Mouse (Mus musculus) spleen, embryonic (tissue): ENCODE measurements around the gene Tada2a.

Experiments used
- CTCF ChIA-PET: fragments of 350-600 bp; sonication (Branson Sonifier 250); formaldehyde crosslinking; loops from one replicate; lab custom pipeline; 2022; lab: Charles Lee

The Tada2a gene

DNA sequence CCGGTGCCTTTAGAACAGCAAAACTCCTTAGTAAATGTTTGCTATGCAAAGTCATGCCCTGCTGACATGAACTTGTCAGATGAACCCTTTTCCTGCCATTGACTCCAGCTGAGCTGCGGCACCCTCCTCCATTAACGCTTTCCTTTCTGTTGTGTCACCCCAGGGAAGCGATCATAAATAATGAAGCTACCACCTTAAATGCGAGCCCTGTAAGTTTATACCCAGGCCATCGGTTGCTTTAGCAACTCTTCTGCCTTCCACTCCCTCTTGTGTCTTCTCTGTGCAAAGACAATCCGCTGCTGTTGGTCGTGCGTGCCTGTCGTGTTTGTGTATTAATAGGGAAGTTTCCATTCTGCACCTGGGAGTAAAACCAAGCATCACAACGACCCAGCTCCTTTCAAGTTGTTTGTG, 63.3 kb downstream of the Tada2a start:
- CTCF ChIA-PET: no interaction called here

DNA sequence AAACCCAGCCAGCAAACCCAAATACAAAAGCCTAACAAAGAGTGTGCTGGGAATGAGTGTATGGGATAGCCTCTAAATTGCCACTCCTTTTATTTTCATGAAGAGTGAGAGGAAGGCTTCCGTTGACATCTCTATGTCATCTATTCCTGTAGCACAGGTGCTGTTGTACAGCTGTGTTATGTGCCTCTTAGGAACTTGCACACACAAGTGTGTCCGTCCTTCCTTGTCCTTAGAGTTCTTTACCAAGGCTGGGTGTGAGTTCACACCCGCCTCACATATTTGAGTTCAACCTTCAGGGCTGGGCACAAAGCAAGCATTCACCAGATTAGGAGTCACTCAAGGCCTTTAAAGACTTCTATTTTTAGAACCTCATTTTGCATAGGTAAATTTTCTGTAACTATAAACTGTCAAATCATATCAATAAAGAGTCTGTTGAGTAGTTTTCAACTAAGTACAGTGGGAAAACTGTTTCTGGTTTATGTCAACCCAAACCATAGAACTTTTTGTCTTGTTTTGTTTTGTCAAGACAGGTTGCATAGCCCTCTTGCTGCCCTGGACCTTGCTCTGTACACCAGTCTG, 65.7 kb downstream of the Tada2a start:
- CTCF ChIA-PET: no interaction called here

DNA sequence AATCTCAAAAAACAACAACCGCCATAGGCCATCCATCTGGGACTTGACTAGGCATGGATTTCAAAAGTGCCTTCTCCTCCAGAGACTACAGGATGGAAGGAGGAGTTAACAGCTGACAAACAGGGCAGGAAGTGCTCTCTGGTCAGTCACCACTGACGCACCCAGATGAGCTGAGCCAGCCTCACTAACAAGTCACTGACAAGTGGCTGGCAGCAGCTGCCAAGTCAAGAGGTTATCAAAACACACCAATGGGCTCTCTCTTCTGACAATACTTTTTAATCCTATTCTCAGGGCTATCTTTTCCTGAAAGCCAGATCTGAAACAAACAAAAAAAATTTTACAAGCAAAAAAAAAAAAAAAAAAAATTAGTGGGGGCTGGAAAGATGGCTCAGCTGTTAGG, 66.6 kb downstream of the Tada2a start:
- CTCF ChIA-PET: no interaction called here

DNA sequence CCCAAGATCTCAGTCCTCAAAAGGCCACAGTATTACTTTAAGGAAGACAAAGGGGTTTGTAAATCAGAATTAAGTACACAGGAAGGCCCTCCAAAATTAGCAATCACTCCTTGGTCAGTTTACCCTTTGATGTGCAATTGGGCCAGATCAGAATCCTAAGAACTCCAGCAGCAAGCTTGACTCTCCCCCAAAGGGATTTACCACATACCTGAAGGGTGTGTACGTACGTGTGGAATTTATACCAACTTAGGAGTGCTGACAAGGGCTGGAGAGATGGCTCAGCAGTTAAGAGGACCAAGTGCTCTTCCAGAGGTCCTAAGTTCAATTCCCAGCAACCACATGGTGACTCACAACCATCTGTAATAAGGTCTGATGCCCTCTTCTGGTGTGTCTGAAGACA, 67.5 kb downstream of the Tada2a start:
- CTCF ChIA-PET: no interaction called here

DNA sequence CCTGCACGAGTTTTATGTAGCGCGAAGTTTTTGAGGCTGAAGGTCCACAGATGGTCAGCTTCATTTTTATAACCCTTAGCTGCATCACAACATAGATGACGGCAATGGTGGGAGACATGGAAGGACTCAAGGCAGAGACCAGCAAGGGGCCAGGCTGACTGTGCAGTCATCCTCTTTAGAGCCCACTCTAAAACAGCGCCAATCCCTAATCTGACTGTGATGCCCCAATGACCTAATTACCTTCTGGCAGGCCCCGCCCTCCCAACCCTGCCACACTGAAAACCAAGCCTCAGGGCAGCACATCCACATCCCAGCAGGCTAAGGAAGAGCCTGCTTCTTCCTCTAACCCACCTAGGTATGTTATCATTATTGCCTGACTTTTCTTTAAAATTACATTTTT, 68.8 kb downstream of the Tada2a start:
- CTCF ChIA-PET: no interaction called here

DNA sequence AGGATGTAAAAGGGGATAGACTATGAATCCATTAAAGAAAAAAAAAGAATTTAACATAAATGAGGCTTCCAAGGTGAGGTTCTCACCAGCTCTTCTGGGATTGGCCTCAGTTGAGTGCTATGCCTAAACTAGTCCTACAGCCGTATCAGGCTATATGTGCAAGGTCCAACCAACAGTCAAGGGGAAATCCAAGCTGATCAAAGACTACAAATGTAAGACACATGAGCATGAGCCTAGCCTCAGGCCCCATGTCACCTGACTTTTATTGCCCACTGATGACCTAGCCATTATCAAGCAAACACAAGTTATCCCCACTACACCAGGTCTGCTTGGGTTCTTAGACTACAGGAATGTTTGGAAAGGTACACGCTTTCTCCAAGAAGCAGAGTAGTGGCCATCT, 69.6 kb downstream of the Tada2a start:
- CTCF ChIA-PET: interaction anchor here (0.6 kb wide), 1 partner anchor 11 kb away, joined by 8 read pairs; no protein-coding TSS in a partner anchor

DNA sequence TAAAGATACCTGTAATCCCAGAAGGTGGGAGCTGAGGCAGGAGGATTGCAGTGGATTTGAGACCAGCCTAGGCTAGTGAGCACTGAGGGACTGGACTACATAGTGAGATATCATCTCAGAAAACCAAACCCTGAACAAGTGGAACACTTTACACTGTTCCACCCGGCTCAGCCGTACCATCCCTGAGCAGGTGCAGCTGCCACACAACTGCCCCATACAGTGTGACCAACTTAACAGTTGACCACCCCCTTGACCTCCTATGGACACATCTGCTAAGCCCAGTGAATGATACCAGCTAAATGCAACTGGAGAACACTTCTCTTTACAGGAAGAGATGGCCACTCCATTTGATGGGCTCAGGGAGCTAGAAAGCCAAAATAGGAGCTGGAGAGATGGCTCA, 72.0 kb downstream of the Tada2a start:
- CTCF ChIA-PET: no interaction called here

DNA sequence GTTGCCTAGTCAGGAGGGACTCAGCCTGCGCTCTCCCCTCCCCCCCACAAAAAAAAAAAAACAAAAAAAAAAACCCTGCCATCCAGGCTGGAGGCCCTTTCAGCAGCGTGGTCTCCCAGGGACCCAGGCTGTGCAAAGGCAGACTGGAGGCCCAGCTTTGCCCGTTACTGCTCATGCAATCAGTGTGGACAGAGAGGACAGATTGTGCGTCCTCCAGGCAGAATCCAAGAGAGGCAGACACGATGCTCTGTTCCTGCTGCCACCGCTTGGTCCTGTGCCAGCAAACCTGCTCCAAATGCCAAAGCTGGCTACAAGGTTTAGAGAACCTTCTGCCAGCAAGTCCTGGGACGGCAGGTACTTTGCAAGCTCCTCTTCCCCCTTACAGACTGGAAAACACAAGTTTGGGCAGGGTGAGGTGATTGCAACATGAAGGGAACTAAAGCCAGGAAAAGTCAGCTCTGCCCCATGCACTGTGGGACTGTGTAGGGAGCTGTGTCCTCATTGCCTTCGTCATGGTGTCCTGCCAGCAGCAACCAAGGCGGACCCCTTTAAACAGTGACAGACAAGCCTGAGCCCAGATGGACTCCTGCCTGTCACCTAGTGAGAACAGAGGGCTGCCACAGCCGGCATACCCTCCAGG, 75.8 kb downstream of the Tada2a start:
- CTCF ChIA-PET: interaction anchor here (0.6 kb wide), 1 partner anchor 13 kb away, joined by 3 read pairs; no protein-coding TSS in a partner anchor

DNA sequence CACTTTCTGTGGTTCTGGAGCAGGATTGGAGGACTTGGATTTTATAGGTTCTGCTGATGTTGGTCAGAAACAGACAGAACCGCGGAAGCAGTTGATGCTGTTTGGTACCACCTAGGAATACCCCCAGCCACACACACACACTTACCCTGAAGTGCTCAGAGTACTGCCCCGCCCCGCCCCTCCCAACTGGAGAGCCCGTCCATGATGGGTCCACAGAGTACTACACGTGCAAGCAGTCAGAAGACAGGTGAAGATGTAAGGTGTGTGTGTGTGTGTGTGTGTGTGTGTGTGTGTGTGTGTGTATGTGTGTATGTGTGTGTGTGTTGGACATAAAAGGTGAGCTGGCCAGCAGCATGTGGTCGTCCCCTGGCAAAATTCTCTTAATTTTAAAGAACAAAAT, 76.3 kb downstream of the Tada2a start:
- CTCF ChIA-PET: interaction anchor here (0.6 kb wide), 1 partner anchor 14 kb away, joined by 3 read pairs; no protein-coding TSS in a partner anchor

DNA sequence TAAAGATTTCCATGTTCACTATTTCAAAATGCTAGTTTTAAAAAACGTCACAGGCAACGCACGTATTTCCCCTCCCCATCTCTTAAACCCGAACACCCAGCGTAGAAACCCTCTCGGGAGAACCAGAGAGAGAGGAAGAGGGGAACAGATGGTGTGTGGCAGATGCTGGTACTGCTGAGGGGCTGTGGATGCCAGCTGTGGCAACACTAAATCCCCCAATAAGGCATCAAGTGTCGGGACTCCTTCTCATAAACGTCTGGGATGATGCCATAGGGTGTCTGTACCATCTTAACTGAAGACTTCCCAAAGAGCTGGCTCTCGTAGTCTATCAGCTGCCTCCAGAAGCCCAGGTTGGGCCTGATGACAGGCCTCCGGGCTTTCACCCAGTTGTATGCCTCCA, 81.0 kb downstream of the Tada2a start:
- CTCF ChIA-PET: no interaction called here

DNA sequence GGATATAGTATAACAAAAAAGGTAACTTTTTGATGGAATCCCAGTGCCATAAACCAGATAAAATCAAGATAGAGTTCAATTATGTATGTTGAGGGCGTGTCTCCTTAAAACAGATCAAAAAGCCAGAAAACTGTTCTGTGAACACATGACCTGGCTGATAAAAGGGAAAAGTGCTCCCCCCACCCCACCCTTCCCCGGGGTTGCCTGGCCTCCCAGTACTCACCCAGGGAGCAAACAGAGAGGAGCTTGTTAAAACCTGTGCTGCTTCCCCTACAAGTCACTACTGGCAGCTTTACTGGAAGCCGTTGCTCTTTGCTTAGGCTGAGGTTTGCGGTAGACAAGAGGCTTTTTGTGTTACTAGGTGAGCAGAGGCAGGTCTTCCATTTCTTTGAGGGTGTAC, 82.1 kb downstream of the Tada2a start:
- CTCF ChIA-PET: no interaction called here

DNA sequence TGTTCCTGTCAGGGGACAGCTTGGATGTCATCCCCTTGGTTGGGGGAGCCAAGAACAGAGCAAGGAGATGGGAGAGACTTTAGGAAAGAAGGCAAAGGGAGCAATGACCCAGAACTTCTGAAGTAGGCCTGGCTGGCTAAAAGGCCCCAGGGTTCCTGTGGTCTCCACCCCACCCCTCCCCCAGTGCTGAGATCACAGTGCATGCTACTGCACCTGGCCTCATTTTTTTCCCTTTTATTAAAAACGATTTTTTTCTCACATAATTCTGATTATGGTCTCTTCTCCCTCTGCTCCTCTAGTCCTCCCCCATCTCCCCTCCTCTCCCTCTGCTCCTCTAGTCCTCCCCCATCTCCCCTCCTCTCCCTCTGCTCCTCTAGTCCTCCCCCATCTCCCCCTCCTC, 84.4 kb downstream of the Tada2a start:
- CTCF ChIA-PET: no interaction called here

DNA sequence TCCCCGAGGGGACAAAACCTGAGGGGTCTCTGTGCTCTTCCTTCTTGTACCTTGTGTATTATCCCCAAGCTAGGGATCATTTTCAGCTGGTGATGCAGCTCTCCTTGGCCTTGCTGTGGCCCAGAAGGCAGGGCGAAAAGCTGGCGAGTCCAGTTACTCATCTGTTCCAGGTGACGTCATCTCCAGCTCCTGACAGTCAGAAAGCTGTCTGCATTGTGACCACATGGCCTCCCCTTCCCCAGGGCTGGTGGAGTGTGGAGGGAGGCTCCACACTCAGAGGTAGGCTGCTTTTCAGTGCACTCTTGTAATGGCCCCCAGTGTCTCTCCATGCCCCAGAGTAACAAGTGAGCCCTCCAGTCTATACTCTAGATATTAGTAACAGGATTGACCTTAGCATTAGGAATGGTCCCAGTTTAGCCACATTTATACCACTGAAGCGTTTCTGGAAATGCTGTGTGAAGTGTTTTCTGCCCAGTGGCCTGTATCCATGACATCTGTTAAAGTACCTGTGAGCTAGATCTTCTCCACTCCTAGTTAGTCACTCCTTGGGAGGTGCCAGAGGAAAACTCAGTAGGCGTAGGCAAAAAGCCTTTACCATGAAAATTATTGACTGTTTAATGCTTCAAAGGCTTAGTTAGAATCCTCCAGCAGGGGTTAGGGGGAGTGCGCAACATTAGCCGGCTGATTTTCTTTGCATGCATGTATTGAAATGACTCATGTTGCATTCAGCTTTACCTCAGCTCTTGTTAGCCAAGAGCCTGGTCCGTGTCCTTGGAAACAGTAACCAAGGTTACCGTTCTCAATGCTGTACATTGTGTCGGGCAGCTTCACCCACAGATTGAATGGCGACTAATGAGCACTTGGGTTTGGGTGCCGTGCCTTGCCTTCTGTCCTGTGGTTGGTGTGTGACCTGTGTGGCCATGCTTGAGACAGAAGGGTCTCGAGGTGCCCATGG, 86.3 kb downstream of the Tada2a start:
- CTCF ChIA-PET: no interaction called here

DNA sequence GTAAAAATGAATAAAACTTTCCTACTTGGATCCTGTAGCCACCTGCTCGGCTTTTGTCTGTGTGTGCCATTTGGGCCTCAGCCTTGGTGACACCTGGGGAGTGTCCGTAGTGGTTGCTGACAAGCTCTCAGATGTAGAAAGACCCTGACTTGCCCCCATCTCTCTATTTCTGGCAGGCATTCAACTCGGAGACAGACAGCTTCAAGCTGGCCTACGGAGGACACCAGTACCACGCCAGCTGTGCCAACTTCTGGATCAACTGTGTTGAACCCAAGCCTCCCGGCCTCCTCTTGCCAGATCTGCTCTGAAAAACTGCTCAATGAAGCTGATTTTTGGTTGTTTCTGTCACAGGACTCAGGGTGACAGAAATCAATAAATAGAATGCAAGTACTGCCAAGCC, 88.8 kb downstream of the Tada2a start:
- CTCF ChIA-PET: no interaction called here

DNA sequence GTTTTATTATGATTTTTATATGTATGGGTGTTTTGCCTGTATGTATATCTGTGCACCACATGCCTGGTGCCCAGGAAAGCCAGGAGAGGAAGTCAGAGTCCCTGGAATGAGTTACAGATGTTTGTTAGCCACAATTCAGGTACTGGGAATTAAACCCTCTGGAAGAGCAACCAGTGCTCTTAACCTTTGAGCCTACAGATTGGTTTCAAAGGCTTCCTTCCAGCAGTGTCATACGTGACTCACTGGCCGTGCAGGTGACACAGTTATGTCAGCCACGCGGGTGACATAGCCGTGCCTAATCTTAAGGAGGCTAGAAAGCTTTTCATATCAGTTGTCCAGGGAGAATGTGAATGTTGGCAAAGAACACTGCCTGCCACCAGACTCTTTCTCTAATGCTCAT, 95.7 kb downstream of the Tada2a start:
- CTCF ChIA-PET: no interaction called here

DNA sequence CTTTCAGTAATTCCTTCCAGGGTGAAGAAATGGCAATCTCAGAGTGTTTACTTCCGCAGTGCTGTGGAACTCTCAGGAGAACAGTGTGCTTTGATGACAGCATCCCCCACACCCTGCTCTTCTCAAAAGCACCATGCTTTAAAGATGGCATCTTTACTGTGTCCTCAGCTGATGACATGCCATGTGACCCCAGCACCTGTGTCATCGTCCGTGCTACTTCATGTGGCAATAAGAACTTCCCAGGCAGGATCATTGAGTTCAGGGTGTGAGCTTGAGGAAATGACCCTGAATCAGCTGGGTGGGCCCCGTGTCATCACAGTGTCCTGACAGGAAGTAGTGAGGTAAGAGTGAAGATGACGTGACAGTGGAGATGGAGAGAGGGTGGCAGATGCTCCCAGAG, 96.8 kb downstream of the Tada2a start:
- CTCF ChIA-PET: no interaction called here

DNA sequence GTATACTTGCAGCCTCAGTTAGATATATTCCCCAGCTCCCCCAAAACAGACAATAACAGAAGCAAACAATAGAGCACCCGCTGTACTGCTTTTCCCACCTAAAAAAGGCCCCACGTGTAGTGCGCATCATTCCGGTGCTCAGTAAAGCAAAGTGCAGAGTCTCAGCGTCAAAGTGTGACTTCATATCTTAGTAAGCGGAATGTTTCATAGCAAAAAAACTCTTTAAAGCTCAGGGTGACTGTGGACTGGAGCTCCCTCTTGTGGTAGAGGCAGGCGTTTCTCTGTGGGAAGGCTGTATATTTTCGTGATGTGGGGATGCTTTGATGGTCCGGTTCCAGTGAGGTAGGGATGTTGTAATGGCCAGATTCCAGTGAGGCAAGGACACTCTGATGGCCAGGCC, 97.4 kb downstream of the Tada2a start:
- CTCF ChIA-PET: interaction anchor here (0.6 kb wide), 1 partner anchor 222 kb away, joined by 17 read pairs; no protein-coding TSS in a partner anchor
